Mouse (Mus musculus) lung, embryonic 14.5 days (tissue): ENCODE measurements at regions not wholly inside any gene's neighbourhood (a gene's known extent, or its start where the extent isn't known, plus 50 kb on each side); places are given as distances from the start of the nearest gene placed in this dataset.
A peak's percentile ranks its signal among the peaks of the same experiment; 100 is the strongest.

Experiments
- ATAC-seq: fragments of 200-750 bp; cut with Nextera tagmentation; 2 replicates; pipeline ENCODE4 v1.8.0; 2017; ENCODE audit warnings: mild to moderate bottlenecking, moderate TSS enrichment, moderate library complexity; ENCODE audit not compliant: insufficient read depth
- DNase-seq: peaks from one replicate; pipeline ENCODE4 v3.0.0-alpha.2; 2015
- H3K27ac ChIP-seq: fragments of 300-500 bp; sonication (generic); 2 replicates; pipeline ENCODE4 v1.5.1; 2014; ENCODE audit warnings: low read depth, mild to moderate bottlenecking, moderate library complexity
- H3K27me3 ChIP-seq: fragments of 300-500 bp; sonication (generic); 2 replicates; pipeline ENCODE4 v1.6.1; 2014; ENCODE audit warnings: low read length, control low read depth; ENCODE audit not compliant: insufficient read depth
- H3K36me3 ChIP-seq: fragments of 300-500 bp; sonication (generic); 2 replicates; pipeline ENCODE4 v1.6.1; 2014; ENCODE audit warnings: control low read depth; ENCODE audit not compliant: insufficient read depth
- H3K4me1 ChIP-seq: fragments of 300-500 bp; sonication (generic); 2 replicates; pipeline ENCODE4 v1.6.1; 2014; ENCODE audit warnings: antibody characterized with exemption, control low read depth; ENCODE audit not compliant: insufficient read depth
- H3K4me2 ChIP-seq: fragments of 300-500 bp; sonication (generic); 2 replicates; pipeline ENCODE4 v1.6.1; 2014; ENCODE audit warnings: mild to moderate bottlenecking
- H3K4me3 ChIP-seq: fragments of 300-500 bp; sonication (generic); 2 replicates; pipeline ENCODE4 v1.5.1; 2014; ENCODE audit warnings: low read depth, low read length
- H3K9ac ChIP-seq: fragments of 300-500 bp; sonication (generic); 2 replicates; pipeline ENCODE4 v1.6.1; 2014
- H3K9me3 ChIP-seq: fragments of 300-500 bp; sonication (generic); 2 replicates; pipeline ENCODE4 v1.6.1; 2016; ENCODE audit warnings: low read depth, low read length, control low read depth
- CTCF ChIP-seq: IDR thresholded peaks from 2 replicates; pipeline ENCODE4 v1.5.1; 2016; ENCODE audit warnings: antibody characterized with exemption, low read depth
- WGBS: fragments of 180-500 bp; shearing (Covaris S2); extraction: QIAGEN DNeasy Blood & Tissue Kit; methylation state at CpG from one replicate; pipeline ENCODE4 v1.1.7; 2014; 5-methylcytosine and 5-hydroxymethylcytosine counted together

DNA sequence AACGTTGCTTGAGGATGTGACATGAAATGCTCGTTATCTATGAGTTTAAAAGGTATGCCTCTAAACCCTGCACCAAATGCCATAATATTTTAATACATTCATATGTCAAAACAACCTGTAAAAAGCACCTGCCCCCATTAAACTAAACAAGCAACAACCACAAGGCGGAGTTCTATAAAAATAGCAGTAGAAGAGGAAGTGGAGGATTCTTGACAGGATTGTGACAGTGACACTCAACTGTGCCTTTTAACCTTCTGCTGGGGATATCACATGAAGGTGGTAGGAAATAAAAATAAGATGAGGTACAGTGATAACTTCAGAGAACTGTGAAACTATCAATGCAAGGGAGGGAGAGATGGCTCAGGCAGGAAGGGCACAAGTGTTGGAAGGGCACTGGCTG lies 58.6 kb upstream of the Dbx2 start:
- no peak for ATAC-seq
- no peak overlapping the region for H3K4me3 ChIP-seq
- no peaks in the 10 kb centered on the region for H3K4me1 ChIP-seq
- 70% methylated on average over 3 of the region's 3 CpGs for WGBS
- H3K36me3 ChIP-seq, result no peaks in the 10 kb centered on the region
- no peak for DNase-seq
- no peak overlapping the region for H3K9ac ChIP-seq
- no peak overlapping the region for H3K27ac ChIP-seq
- no peak for TF ChIP-seq CTCF
- no peaks in the 10 kb centered on the region for H3K27me3 ChIP-seq
- no peaks in the 10 kb centered on the region for H3K9me3 ChIP-seq
- H3K4me2 ChIP-seq, result no peak overlapping the region

DNA sequence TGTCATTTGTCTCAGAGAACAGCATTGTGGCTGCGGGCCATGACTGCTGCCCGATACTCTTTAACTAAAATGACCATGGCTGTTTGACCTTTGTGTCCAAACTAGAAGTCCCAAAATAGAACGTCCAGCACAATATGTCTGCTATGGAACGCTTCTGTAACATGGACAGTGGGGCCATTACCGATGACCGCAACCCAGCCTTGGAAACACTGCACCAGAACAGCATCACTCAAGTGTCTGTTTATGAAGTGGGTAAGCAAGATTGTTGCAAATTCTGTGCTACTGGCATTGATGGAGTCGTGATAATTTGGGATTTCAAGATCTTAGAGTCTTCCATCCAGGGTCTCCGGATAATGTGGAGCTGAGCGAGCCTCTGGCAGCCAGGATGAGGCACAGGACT lies 60.2 kb upstream of the Dbx2 start:
- Histone ChIP-seq H3K27ac (no peak overlapping the region), H3K36me3 (no peaks in the 10 kb centered on the region), H3K4me3 (no peak overlapping the region), H3K27me3 (no peaks in the 10 kb centered on the region), H3K9me3 (no peaks in the 10 kb centered on the region), H3K4me1 (no peaks in the 10 kb centered on the region), H3K9ac (no peak overlapping the region), H3K4me2 (no peak overlapping the region)
- DNase-seq, result no peak
- ATAC-seq, result no peak
- no peak for TF ChIP-seq CTCF
- 86% methylated on average over 9 of the region's 9 CpGs for WGBS

DNA sequence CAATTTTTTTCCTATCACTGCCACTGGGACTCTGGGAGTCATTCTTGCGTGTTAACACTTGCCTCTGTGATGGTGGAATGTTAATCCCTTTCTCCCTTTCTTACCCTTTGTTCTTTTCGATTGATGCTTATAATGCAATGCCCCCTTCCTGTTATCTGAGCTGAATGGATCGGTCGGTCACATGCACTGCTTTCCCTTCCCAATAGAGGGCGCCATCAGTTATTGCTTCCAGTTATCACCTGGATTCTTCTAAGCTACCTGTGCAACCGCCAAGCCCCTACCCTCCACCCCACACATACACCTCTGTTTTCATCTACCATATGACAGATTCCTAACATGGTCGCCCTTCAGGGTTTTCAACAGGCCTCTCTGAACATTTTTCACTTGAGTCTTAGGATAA lies 66.9 kb upstream of the Ano6 start:
- Histone ChIP-seq H3K27ac (no peak overlapping the region), H3K27me3 (no peaks in the 10 kb centered on the region), H3K9me3 (no peaks in the 10 kb centered on the region), H3K4me1 (no peaks in the 10 kb centered on the region), H3K36me3 (no peaks in the 10 kb centered on the region), H3K4me2 (no peak overlapping the region), H3K4me3 (no peak overlapping the region), H3K9ac (no peak overlapping the region)
- ATAC-seq, result no peak
- DNase-seq, result peak; percentile 31
- TF ChIP-seq CTCF, result no peak
- WGBS, result 45% methylated on average over 7 of the region's 7 CpGs

DNA sequence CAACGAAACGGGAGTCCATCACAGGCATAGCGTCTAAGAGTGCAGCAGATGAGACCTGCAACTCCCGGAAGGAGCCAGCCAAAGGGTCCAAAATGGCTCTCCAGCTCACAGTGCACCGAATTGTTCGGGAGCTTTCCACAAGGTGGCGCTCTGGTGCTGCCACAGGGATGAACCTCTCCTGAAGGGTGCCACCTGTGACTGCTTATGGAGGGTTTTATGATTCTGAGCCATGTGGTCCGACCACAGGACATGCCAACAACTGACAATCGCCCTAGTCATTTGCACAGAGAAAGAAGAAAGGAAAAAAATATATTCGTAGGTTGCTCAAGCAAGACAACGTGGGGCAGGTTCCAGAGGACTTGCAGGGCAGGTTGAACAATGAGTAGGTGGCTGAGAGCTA lies 64.8 kb upstream of the Ano6 start:
- Histone ChIP-seq H3K36me3 (no peaks in the 10 kb centered on the region), H3K4me2 (no peak overlapping the region), H3K27me3 (no peaks in the 10 kb centered on the region), H3K9ac (no peak overlapping the region), H3K27ac (no peak overlapping the region), H3K9me3 (no peaks in the 10 kb centered on the region), H3K4me3 (no peak overlapping the region), H3K4me1 (no peaks in the 10 kb centered on the region)
- TF ChIP-seq CTCF, result peak; percentile 81
- WGBS, result 30% methylated on average over 11 of the region's 11 CpGs
- DNase-seq, result peak; percentile 83
- peak; percentile 52 for ATAC-seq

DNA sequence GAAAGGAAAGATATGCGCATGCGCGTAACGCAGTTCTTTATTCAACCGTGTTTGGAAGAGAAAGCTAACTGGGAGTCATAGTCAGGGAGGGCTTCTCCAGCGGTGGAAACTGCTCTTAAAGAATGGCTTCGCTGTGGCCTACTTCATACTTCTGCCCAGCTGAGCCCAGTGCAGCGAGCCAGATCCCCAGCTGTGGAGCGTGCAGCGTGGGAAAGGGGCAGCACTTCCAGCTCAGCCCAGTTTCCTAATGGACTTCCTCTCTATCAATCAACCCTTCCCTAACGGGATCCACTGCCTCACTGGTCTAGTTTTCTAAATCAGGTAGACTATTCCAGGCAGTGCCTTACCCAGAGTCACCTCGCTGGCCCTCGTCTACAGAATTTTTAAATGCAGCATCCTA lies 64.1 kb upstream of the Ano6 start:
- no peak for TF ChIP-seq CTCF
- DNase-seq (peak; percentile 14), ATAC-seq (no peak)
- no peak overlapping the region for H3K27ac ChIP-seq
- no peaks in the 10 kb centered on the region for H3K4me1 ChIP-seq
- H3K36me3 ChIP-seq, result no peaks in the 10 kb centered on the region
- H3K4me3 ChIP-seq, result no peak overlapping the region
- WGBS, result 69% methylated on average over 13 of the region's 13 CpGs
- H3K9me3 ChIP-seq, result no peaks in the 10 kb centered on the region
- no peak overlapping the region for H3K9ac ChIP-seq
- H3K4me2 ChIP-seq, result no peak overlapping the region
- H3K27me3 ChIP-seq, result no peaks in the 10 kb centered on the region

DNA sequence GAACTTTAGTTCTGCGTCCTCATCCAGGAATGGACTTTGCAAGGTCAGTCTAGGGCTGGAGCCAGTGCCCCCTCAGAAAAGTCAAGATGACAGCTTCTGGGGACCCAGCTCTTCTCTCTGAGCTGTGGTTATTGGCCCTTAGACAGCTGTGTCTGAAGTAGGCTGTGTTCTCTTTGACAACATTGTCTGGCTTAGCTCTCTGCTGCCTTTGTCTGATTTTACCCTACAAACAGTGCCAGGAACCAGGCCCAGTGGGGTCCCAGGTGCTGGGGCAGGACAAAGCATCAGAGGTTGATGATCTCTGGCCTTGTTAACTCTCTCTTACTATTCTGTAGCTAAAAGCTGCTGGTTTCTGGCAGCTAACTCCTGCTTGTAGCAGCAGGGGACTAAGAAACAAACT lies 54.9 kb upstream of the Ano6 start:
- no peaks in the 10 kb centered on the region for H3K27me3 ChIP-seq
- no peak overlapping the region for H3K9ac ChIP-seq
- no peaks in the 10 kb centered on the region for H3K9me3 ChIP-seq
- no peak overlapping the region for H3K4me3 ChIP-seq
- H3K27ac ChIP-seq, result no peak overlapping the region
- no peak overlapping the region for H3K4me2 ChIP-seq
- ATAC-seq, result no peak
- no peak for DNase-seq
- no peak for TF ChIP-seq CTCF
- no peaks in the 10 kb centered on the region for H3K4me1 ChIP-seq
- WGBS, result 74% methylated on average over 1 of the region's 1 CpGs
- H3K36me3 ChIP-seq, result no peaks in the 10 kb centered on the region
